Mouse (Mus musculus) embryo, embryonic 9.5 days (tissue): ENCODE measurements around the gene H2-DMb2.
"Not testable (repeated sequence)": the region's sequence is repeated elsewhere in the genome, so short reads cannot be mapped to it uniquely, and the experiment has no call there.

Experiments
- DNase-seq: peaks from one replicate; pipeline ENCODE4 v3.0.0-alpha.2; 2017; ENCODE audit errors: extremely low spot score

Gene H2-DMb2

GRCm38 (mm10) chr17:34135297-34136224 lies 7.5 kb upstream of the H2-DMb2 start:
- DNase-seq, result peak; percentile 96

GRCm38 (mm10) chr17:34137601-34138000 lies 5.5 kb upstream of the H2-DMb2 start:
- DNase-seq, result no peak

- DNase-seq, result no peak
Observed at GRCm38 (mm10) chr17:34138655-34139054, 4.5 kb upstream of the H2-DMb2 start.

GRCm38 (mm10) chr17:34139416-34139815 lies 3.7 kb upstream of the H2-DMb2 start:
- DNase-seq, result peak; percentile 59

- DNase-seq, result no peak
Observed at GRCm38 (mm10) chr17:34140240-34140639, 2.9 kb upstream of the H2-DMb2 start.

GRCm38 (mm10) chr17:34141448-34141847 lies 1.7 kb upstream of the H2-DMb2 start:
- no peak for DNase-seq

- DNase-seq, result no peak
Observed at GRCm38 (mm10) chr17:34142456-34143010, 574 bp upstream of the H2-DMb2 start.

- no peak for DNase-seq
Observed at GRCm38 (mm10) chr17:34143461-34143860, 354 bp downstream of the H2-DMb2 start.

- DNase-seq, result not testable (repeated sequence)
Observed at GRCm38 (mm10) chr17:34144221-34144620, 1.1 kb downstream of the H2-DMb2 start.

GRCm38 (mm10) chr17:34144960-34145371 lies 1.9 kb downstream of the H2-DMb2 start:
- DNase-seq, result no peak

GRCm38 (mm10) chr17:34152923-34153322 lies 9.8 kb downstream of the H2-DMb2 start, which contains the start of gene H2-DMb1:
Gene H2-DMb1, plus strand, starts transcription at chr17:34153072.
- no peak for DNase-seq

GRCm38 (mm10) chr17:34155534-34155933 lies 12.4 kb downstream of the H2-DMb2 start:
- no peak for DNase-seq

- peak; percentile 12 for DNase-seq
Observed at GRCm38 (mm10) chr17:34164202-34164895, 21.2 kb downstream of the H2-DMb2 start.

GRCm38 (mm10) chr17:34165033-34165730 lies 22.1 kb downstream of the H2-DMb2 start:
- DNase-seq, result no peak

GRCm38 (mm10) chr17:34169279-34169678 lies 26.2 kb downstream of the H2-DMb2 start:
- peak; percentile 26 for DNase-seq

- DNase-seq, result no peak
Observed at GRCm38 (mm10) chr17:34170487-34170876, 27.4 kb downstream of the H2-DMb2 start.

- peak; percentile 62 for DNase-seq
Observed at GRCm38 (mm10) chr17:34170877-34171498, 27.9 kb downstream of the H2-DMb2 start.

- DNase-seq, result no peak
Observed at GRCm38 (mm10) chr17:34172528-34172927, 29.4 kb downstream of the H2-DMb2 start.

GRCm38 (mm10) chr17:34174075-34174474 lies 31.0 kb downstream of the H2-DMb2 start:
- no peak for DNase-seq

GRCm38 (mm10) chr17:34177179-34177578 lies 34.1 kb downstream of the H2-DMb2 start:
- DNase-seq, result no peak

GRCm38 (mm10) chr17:34179019-34179418 lies 35.9 kb downstream of the H2-DMb2 start:
- no peak for DNase-seq
